Mouse (Mus musculus) T-cell, adult 2 months (primary cell): Measurements from ENCODE around the gene Cryl1.

Source experiments
- DNase-seq: peaks from one replicate; pipeline ENCODE4 v3.0.0; 2022; ENCODE audit warnings: low spot score

The Cryl1 gene

GRCm38 (mm10) chr14:57316662-57317600 lies 81.4 kb downstream of the Cryl1 start:
- no peak for DNase-seq

DNA sequence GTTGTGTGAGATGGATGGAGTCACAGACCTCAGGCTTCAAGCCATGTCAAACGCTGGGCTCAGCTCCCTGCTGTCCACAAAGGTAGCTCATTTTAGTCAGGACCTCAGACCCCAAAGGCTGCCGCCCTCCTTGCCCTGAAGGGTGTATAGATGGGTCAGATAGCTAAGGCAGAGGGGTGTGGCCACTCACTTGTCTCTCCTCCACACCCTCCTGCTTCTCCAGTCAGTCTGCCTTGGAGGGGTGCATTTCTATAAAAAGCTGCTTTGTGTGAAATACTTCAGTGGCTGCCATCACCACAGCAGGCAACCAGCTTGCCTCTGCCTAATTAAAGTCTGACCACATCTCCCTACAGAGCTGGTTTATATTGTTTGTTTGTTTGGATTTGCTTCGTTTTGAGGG lies 82.4 kb downstream of the Cryl1 start:
- DNase-seq, result no peak

- DNase-seq, result no peak
Measured at GRCm38 (mm10) chr14:57315551-57315950, 82.8 kb downstream of the Cryl1 start.

DNA sequence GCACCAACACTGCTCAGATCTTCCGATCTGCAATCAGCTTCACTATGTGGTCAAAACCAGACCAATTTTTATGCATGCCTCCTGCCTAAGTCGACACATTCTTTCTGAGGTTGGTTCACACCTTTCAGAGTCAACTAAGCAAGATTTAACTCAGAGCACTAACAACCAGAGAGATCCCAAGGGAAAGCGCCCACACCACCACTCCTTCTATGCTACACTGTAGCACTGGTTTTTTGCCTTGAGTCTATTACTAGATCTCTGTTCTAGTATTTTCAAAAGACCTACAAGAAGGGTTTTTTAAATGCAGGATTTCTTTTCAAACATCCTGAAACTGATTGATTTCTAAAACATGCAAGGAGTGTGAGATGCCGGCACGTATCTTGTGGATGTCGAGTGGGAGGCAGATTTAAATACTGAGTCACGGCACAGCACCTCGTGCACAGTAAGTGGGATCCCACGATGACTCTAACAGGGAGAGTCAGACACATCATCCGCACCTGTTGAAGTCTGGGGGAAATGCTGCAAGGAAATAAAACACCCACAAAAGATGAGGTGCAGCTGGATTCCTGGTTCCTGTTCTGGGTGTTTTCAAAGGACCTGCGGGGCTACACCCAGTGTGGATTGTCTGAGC lies 96.6 kb downstream of the Cryl1 start:
- no peak for DNase-seq

GRCm38 (mm10) chr14:57300530-57300929 lies 97.8 kb downstream of the Cryl1 start:
- DNase-seq, result no peak

DNA sequence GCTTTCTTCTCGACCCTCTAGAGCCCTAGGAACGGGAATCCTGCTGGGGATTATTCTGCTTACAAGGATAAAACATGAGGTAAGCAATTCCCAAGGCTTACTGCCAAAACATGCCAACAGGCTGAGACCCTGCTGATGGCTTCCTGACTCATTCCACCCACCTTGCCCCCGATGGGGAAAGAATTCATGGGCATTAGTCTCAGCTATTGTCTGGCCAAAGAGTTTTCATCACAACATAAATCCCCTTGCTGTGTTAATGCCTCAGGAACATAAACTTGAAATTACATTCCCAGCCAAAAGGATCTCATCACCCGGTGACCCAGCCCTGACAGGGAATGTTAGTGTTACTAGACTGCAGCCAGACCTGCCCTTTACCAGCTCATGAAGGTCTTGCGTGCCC lies 100.7 kb downstream of the Cryl1 start:
- DNase-seq, result no peak

- DNase-seq, result no peak
Measured at GRCm38 (mm10) chr14:57291399-57291942, 106.9 kb downstream of the Cryl1 start.

DNA sequence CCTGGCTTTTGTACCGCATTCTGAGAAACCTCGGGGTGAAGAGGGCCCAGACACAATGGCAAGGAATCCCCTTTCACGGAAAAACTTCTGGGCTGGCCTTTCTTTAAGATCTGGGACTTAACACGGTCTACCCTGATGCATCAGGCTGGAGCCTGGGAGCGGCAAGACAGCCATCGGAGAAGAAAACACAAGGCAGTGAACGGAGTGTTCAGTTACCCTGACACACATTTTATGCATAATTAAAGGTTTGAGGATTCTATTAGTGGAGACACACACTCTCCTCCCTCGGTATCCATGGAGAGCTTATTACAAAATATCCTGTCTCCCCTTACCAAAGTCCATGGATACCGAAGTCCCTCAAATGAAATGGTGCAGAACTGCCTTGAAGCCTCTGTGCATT lies 109.2 kb downstream of the Cryl1 start:
- no peak for DNase-seq

DNA sequence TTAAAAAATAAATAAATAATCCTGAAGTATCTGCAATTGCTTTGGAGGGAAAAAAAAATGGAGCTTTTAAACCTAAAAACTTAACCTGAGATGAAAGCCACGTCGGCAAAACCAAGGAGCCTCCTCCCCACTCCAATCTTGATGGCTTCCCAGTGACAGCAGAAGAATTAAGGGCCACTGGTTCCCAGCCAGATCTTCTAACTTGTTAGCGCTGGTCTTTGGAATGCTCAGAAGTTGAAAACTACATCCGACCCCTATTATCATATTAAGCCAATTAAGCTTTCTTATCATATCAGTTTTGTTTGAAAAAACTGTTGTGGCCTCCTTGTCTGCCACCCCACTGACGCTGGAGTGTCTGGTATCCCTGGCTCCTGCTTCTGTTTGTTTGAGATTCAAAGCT lies 114.5 kb downstream of the Cryl1 start:
- DNase-seq, result no peak

- no peak for DNase-seq
Measured at GRCm38 (mm10) chr14:57282591-57282990, 115.7 kb downstream of the Cryl1 start.

DNA sequence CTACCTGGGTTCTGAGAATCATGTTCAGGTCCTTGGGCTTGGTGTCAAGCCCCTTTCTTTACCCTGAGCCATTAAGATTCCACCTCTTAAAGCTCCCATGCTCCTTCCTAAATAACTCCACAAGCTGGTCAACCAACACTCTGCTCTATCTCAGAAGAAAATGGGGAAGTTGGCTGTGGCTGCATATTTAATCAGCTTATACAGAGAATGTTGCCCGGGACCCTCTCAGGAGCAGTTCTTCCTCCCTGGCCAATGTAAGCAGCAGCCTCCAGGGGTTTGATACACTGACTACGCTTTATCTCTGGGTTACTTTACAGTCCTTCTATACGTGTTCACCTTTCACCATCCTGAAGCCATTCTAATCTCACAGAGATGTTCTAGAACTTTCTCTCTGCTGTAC lies 117.5 kb downstream of the Cryl1 start:
- DNase-seq, result no peak

DNA sequence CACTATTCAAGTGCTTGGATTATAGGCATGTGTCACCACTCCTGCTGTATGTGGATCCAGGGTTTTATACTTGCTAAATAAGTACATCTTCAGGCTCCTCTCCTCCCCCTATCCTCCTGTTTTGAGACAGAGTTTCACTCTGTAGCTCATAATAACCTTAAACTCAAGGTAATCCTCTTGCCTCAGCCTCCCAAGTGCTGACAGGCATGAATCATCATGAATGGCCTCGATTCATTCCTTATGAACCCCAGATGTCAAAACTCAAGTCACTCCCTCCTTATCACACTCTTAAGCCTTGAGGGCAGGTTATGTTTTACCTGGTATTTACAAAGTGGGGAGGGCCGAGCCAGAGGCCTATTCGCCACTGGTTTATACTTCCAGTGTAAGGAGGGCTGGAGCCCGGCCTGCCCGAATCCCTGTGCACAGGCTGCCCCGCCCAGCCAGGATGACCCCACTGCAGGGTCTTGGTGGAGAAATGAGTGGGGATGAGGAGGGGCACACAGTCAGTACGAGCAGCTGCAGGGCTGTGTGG lies 121.8 kb downstream of the Cryl1 start:
- DNase-seq, result no peak

DNA sequence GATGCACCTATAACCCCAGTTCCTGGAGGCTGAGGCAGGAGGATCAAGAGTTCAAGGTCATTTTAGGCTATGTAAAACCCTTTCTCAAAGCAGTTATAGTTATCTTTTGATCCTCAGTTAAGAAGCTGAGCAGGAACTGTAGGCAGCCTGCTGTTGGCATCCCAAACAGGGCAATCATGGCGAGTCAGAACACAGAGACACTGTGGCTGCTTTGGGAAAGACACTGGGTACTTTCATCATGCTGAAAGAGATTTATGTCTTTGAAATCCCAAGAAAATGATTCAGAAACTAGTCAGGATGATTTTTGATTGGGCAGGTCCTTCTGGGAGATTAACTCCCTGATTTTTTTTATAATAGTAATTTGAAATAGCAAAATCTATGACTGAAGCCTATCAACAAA lies 126.0 kb downstream of the Cryl1 start:
- no peak for DNase-seq

- no peak for DNase-seq
Measured at GRCm38 (mm10) chr14:57271861-57272260, 126.5 kb downstream of the Cryl1 start.

DNA sequence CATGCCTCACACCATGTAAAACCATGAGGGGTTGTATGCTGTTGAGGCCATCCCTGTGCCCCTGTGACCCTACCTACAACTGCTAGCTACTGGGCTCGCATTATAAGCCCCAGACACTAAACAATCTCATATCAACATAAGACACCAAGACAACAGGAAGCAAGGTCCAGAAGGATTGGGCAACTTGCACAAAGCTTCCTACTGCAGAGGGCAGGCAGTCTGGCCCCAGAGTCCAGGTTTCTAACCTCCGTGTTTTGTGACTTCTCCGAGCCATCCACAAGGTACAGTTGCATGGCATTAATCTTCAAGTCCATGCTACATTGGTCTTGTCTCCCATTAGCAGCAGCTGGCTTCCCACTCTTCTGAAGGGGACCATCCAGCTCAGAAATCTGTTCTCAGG lies 129.4 kb downstream of the Cryl1 start:
- no peak for DNase-seq

GRCm38 (mm10) chr14:57268344-57268743 lies 130.0 kb downstream of the Cryl1 start:
- no peak for DNase-seq

GRCm38 (mm10) chr14:57263943-57264342 lies 134.4 kb downstream of the Cryl1 start:
- DNase-seq, result no peak

DNA sequence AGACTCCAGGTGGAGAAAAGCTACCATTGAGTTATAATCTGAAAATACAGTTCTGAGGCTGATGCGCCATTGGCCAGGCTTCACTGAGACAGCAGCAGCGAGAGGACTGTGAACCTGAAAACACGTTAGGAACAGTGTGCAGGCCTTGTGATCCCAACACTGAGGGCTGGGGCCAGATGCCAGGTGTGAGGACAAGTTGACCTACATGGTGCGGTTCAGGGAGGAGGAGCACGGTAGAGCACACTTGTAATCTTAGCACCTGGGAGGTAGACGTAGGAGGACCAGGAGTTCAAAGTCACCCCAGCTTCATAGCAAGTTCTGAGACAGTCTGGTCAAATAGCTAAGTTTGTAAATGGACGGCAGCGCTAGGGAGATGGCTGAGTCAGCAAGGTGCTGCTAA lies 139.0 kb downstream of the Cryl1 start:
- DNase-seq, result no peak

- DNase-seq, result no peak
Measured at GRCm38 (mm10) chr14:57248661-57249060, 149.7 kb downstream of the Cryl1 start.

- DNase-seq, result no peak
Measured at GRCm38 (mm10) chr14:57246575-57246974, 151.8 kb downstream of the Cryl1 start.

DNA sequence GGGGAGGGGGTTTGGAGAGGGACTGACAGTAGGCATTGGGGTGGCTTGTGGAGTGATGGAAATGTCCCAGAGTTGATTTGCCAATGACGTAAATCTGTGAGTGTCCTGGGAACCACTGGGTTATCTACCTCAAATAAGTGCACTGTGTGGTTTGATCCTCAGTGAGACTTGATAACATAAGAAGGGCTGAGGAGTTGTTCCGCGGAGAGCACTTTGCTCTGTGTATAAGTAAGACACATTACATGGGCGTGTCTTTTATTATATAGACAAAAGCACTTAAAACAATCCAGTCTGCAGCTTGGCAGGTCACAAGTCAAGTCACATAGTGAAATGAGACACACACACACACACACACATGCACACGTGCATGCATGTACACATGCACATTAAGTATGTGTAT lies 155.4 kb downstream of the Cryl1 start:
- DNase-seq, result no peak

GRCm38 (mm10) chr14:57235276-57235675 lies 163.1 kb downstream of the Cryl1 start:
- DNase-seq, result no peak

GRCm38 (mm10) chr14:57234711-57235110 lies 163.6 kb downstream of the Cryl1 start:
- DNase-seq, result no peak
